Mouse (Mus musculus): ENCODE measurements around the gene Tle3. TPM values are rescaled to one million over a fixed set of nuclear protein-coding genes. Genes with fewer than 3 reads are reported as not detected.

Gene Tle3
- 24.3 TPM for polyA plus RNA-seq (2017; shearing (Covaris generic))

DNA sequence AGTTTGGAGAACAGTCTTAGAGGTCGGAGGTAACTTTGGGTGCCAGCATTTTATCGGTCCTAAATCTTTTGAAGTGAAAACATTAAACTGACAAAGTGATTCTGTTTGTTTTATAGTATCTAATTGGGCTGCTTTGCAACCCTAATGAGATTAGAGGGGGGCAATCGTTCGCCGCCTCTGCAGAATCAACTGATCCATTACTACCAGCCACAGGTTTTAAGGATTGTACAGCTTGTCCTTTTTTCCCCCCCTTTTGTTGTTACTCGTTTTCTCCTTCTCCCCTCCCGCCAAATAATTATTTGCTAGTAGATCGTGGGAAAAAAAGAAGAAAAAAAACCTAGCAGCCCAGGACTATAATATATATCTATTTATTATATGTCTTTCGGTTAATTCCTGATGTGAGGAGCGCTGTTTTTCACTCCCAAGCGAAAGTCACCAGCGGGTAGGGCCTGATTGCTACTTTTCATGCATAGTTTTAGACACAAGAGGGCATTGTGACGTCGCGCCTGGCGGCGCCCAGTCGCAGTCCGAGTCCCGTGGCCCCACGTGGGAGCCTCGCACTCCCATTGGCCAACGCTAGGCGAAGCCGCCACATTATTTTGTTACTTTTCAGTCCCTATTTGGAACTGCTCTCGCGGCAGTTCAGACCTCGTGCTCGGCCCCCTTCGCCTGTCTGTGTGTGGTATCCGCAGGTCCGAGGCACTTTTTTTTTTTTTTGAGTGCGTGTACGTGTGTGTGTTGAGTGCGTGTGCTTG lies at the start of gene Tle3:
Tle3 (plus strand) TSS at position 612 of the 755 bp plus-strand sequence.

Measured in activated CD4-positive, CD25-positive, alpha-beta regulatory T cell, adult 9 weeks (primary cell).